Mouse (Mus musculus): Measurements from ENCODE around the gene Slc38a10. TPM values are rescaled to one million over a fixed set of nuclear protein-coding genes. Genes with fewer than 3 reads are reported as not detected.

Gene Slc38a10
- total RNA-seq, 2 experiments from 2014 or later = 107 to 123 TPM

DNA sequence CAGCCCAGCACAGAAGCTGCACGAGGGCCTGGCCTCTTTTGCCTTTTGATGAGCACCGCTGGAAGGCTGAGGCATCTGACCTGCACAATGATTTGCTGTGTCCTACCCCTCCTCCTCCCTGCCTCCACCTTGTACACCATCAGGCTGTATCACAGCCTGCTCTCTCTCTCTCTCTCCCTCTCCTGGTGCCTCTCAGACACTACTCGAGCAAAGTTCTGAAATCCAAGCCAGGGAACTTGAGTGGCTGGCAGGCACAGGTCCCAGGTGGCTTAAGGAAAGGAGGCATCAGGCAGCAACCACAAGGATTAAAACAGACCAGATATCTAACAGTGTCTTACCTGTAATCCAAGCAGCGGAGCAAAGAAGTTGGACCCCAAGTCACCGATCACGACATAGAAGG, 10.9 kb downstream of the Slc38a10 start:
- no peak for DNase-seq (ENCODE audit: low spot score in 2 of 2)

DNA sequence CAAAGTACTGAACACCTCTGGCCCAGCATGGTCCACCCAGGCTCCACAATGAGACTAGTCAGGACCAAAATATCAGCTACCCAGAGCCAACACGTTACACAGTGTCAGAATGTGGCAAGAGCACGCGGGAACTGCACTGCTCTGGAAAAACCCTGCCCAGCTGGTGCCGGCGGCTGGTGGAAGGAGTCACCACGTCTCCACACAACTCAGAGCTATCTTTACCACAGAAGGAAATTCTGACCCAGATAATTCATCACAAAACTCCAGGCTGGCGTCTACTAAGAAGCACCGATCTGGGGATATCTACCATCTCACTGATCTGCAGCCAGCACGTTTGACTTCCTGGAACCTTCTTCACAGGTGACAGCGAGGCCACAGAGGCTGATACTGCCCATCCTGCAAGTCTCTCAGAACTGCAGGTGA, 11.8 kb downstream of the Slc38a10 start:
- DNase-seq (ENCODE audit: low spot score in 2 of 2) = no peak

DNA sequence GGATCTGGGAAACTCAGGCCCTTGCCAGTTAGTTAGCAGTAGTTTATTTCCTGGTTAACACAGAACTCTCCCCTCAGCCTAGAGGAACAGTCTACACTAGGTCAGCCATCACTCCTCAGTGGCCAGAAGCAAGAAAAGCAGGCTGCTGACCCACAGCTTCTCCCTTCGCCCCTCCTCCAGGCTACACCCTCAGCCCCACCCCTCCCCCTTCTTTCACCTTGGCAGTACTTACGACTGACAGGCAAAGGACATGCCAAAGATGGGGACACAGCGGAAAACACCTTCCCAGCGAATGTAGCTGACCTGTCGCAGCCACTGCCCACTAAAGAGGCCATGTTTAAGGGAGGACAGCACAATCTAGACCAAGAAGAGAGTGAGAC, 13.5 kb downstream of the Slc38a10 start:
- DNase-seq (ENCODE audit: low spot score in 2 of 2) = no peak

DNA sequence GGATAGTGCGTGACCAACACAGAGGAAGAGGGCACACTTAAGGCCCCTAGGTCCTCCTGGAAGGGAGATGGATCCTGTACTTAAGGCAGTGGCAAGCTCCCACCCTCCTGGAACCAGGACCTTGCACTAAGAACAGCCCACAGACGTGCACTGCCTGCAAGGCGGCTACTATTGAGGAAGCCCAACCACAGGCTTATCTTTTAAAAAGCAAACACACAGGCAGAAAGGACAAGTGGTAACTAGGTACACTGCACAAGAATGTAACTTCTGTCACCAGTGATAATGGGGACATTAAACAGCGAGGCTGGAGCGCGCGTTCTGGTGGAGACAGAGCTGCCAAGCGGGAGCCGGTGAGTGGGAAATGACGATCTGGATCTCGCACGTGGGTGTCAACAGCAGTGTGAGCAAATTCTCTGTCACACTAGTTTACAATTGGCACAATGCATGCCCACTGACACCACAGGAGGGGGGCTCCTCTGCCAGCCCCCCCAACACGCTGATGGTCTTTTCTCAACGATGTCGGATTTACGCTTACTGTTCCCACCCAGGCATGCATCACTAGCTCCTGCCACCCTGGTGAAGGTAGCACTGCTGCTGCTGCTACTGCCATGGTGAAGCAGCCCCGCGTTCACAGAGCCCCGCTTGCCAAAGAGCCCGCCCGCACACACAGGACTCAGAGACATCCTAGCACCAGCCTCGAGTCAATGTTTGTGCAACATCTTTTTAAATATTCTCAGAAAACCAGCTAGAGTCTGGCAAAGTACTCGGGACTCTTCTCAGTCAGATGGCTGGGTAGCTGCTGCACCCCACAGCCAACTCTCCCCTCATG, 14.1 kb downstream of the Slc38a10 start:
- peak; percentile 50 to 66 for DNase-seq (ENCODE audit: low spot score in 2 of 2)

DNA sequence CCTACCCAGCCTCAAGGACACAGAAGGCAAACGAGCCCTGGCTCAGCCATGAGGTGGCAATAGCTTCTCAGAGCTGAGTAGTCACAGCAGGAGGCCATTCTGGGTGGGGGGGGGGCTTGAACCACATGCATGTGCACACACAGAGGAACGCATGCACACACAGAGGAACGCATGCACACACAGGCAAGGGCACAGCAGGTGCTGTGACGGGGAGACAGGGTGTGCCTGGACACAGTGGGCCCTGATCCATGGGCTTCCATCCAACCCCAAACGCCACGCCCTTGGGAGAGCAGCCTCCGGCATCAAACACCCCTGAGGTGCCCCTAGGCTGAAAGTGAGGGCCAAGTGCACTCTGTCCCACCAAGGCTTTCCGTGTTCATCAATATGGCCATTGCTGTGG, 15.0 kb downstream of the Slc38a10 start:
- no peak for DNase-seq (ENCODE audit: low spot score in 2 of 2)

DNA sequence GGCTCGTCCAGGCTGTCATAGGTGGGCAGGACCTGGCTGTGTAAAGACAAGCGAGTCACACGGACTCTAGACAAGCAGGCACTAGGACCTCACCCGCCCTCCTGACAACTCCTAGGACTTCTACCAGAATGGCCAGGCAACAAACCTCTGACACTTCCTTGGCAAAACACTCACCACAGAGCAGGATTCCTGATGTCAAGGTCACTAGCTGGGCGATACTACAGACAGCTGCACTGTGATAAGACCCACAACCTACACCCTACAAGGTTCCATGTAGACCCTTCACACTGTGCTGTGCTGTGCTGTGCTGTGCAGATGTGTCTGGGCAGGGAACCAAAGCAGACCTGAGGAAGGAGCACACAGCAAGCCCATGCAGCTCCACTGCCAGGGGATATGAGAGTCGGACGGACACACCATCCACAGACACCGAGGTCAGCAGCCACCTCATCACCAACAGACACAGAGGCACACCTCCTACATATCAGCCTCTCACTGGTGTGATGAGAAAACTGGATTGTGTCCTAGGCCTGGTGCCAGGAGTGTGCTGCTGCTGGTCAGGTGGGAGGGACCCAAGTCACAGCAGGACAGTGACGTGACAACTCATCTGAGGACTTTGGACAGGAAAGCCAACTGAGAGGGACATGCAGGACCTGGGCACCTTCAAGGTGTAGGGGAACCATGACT, 16.2 kb downstream of the Slc38a10 start:
- DNase-seq (ENCODE audit: low spot score in 2 of 2) = no peak

DNA sequence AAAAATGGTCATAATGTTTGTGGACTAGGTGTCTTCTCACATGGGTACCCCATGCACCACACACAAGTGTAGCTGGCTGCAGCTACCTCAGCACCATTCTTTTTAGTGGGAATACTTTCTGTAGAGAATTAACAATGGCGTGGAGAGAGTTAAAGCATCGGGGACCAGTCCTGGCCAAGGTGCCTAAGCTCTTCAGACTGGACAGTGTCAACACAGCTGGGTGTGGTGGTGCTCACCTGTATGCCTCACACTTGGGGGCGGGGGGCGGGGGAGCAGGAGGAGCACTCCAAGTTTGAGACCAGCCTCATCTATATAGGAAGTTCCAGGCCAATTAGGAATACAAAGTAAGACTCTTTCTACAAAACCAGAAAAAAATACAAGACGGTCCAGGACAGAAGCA, 17.0 kb downstream of the Slc38a10 start:
- DNase-seq (ENCODE audit: low spot score in 2 of 2) = no peak

DNA sequence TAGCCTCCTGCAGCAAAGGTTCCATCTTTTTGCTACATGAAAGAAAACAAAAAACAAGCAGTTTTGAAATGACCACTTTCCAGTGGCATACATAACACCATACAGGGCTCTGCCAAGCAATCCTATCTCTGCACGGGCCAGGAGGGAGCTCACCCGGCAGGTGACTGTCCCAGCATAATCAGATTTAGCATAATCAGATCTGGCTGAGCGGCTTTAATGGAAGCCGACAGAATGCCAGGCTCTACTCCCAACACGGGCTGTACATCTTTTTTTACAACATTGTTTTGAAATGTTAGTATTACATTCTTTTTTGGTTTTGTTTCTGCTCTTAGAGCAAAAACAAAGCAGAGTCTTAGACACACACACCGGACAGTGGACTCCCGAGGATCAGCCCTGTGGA, 21.9 kb downstream of the Slc38a10 start:
- DNase-seq (ENCODE audit: low spot score in 2 of 2) = no peak

DNA sequence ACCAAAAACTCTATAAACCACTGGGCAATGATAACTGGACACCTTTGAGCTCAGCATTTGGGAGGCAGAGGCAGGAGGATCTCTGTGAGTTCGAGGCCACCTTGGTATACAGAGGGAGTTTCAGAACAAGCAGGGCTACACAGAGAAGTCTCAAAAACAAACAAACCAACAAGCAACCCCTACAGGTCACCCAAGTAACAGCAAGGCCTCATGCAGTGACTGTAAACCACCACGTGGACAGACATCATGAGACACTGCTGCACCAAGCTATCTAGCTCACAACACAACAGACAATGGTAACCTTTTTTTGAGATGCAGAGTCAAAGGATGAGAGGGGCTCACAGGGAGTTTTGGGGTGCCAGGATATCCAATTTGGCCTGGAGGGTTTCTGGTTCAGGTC, 24.3 kb downstream of the Slc38a10 start:
- no peak for DNase-seq (ENCODE audit: low spot score in 2 of 2)

DNA sequence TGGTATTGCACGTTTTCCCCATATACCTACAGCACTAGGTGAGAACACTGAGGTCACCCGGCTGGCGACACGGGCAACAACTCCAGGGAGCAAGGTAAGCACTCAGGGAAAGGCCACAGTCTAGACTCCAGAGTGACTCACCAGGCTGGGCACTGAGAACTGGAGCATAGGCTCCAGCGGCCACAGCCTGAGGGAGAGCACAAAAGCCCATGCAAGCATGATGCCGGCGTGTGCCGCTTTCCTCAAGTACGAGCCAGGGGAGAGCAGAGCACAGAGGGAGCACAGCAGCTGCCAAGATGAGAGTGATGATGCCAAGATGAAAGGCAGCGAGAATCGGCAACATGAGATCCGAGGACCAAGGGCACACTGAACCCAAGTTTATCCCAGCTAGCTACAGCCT, 29.0 kb downstream of the Slc38a10 start:
- DNase-seq (ENCODE audit: low spot score in 2 of 2) = no peak

DNA sequence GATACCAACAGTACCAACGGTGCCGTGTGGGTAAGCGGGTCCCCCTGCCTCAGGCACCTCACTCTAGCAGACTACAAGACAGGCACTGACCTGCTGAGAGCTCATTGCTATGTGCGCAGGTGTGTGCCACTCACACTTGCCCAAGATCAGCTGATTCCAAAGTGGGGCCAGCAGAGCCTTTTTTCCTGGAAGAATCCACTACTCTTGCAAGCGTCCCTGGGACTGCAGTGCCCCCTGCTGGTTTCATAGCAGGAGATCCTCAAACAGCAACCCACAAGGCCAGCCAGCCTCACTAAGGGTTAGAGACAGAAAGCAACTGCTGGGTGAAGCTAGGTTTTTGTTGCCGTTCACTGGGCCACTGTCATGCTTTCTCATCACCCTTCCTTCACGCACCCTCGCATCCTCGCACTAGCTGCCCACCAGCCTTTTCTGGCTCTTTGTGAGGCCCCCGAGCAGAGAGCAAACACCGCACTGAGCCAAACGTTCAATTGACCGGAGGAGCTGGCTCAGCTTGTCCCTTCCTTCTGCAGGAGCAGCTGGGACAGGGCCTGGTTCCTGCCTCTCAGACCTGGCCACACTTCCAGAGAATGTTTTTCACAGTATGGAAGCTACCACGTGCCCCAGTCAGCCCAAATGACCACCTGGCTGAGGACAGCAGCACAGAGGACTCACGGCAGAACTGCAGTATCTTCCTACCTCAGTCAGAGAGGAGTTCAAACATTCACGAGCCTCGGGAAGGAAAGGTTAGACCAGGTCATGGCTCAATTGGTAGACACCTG, 30.3 kb downstream of the Slc38a10 start:
- DNase-seq (ENCODE audit: low spot score in 2 of 2) = peak; percentile 82 to 87

DNA sequence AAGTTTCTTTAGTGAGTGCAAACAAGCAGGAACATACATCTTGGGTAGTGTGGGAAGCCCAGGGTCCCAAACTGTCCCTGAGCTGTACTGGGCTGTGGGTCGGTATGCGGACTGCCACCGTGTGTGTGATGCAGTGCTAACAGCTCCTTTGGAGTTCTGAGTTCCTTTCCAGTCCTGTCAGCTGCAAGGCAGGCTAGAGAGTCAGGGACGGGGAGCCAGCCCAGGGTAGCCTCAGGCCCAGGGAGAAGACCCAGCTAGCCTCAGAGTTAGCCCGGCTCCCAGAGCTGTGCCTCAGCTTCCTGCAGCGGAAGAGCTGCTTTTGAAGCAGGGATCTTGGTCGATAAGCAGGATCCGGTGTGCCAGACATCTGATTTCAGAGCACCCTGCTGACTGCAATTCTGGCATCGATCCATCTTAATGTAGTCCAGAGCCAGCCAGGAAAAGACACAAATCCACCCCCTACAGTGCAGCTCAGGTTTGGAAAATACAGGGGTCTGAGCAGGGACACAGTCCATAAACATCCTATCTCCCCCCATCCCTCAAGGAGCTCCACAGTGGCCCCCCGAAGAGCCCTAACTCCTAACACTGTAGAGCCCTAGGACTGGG, 31.1 kb downstream of the Slc38a10 start:
- no peak for DNase-seq (ENCODE audit: low spot score in 2 of 2)

DNA sequence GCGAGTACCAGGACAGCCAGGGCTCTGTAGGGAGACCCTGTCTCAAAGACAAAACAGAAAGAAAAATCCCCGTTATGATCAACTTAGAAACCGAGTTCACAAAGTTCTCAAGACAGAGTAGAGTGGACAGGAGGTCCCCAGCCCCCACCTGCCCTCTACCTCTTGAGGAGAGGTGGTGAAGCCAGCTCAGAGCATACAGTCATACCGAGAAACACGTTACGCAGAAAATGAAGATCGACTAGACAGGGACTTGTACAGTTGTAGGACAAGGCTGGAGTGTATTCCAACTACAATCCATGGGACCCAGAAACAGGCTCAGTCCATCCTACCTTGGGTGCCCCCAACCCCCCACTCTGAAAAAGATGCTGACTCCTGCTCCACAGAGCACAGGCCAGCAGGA, 32.0 kb downstream of the Slc38a10 start:
- DNase-seq (ENCODE audit: low spot score in 2 of 2) = no peak

DNA sequence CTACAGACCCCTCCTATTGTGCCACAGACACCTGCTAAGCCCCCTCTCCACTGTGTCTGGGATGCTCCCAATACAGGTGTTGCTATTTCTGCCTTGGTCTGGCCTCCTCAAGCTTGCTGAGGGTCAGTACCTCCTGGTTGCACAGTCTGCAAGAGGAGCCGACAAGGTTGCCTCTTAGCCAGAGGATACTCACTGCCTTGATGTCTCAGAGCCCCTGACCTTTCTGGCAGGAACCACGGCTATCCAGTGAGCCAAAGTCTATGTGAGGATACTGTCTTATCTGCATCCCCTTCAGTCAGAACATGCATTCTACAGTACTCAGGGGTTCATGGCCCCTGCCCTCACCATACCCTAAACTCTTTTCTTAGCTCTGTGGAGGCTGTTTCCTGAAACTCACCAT, 33.5 kb downstream of the Slc38a10 start:
- no peak for DNase-seq (ENCODE audit: low spot score in 2 of 2)

DNA sequence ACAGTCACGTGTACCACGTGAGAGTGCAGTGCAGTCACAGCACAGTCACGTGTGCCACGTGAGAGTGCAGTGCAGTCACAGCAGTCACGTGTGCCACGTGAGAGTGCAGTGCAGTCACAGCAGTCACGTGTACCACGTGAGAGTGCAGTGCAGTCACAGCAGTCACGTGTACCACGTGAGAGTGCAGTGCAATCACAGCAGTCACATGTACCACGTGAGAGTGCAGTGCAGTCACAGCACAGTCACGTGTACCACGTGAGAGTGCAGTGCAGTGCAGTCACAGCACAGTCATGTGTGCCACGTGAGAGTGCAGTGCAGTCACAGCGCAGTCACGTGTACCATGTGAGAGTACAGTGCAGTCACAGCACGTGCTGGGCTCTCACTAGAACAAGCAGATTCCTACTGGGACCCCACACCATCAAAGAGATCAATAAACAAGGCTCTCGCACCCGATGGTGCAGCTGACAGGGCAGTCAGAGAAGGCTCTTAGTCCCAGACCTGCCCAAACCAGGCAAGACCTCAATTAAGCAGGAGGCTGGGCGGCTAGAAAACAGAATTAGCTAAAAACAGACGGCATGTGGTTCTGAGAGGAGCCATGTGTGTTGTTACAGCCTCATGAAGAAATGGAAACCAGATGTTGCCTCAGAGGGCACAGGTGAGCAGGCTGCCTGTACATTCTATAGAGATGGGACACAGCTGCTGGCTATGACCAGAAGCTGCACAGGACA, 36.5 kb downstream of the Slc38a10 start:
- DNase-seq (ENCODE audit: low spot score in 2 of 2) = no peak

DNA sequence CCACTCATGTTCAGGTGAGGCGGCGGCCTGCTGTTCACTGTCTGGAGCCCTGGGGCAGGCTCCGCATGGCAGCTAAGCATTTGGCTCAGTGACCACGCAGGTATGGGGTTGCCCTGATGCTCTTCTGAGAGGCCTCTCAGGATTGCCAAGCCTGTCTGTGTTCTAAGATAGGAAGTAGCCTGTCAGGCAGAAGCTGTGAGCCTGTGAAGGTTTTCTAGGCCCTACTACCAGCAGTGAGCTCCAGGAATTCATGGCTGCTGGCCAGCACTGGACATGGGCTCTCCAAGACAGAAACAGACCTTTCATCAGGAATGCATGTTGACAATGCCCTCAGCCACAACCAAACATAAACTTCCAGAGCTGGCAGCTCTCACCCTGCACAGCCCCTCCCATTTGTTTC, 39.0 kb downstream of the Slc38a10 start:
- no peak for DNase-seq (ENCODE audit: low spot score in 2 of 2)

DNA sequence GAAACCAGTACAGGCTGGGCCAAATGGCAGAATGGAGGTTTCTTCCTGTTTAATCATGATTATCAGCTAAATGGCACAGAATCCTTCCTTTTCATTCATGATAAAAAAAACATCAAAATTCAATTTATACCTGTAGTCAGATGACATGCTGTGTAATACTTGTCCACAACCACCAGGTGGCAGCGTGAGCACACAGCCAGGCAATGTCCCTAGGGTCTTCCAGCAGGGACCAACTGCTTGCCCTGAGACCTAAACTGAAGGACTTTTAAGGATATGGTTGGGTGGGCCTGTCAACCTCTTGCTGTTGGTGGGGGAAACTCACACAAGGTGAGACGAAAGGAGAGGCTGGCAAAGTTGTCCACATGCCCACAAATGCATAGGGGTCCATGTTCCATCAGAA, 40.1 kb downstream of the Slc38a10 start:
- DNase-seq (ENCODE audit: low spot score in 2 of 2) = peak; percentile 73 to 76

DNA sequence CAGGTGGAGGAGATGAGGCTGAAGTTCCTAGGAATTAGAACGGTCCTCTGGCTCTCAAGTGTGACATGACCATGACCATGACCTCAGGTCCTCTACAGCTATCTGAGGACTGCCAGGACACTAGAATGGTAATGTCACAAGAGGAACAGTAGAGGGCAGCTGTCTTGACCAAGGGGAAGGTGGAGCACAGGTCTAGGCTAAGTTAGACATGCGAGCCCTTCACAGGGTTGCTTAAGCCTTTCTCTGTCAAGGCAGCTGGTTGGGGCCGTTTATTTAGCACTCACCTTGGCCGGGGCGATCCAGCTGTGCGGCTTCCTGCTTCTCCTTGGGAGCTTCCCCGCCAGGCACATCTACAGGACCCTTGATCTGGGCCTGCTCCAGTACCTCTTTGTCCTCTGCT, 40.6 kb downstream of the Slc38a10 start:
- no peak for DNase-seq (ENCODE audit: low spot score in 2 of 2)

DNA sequence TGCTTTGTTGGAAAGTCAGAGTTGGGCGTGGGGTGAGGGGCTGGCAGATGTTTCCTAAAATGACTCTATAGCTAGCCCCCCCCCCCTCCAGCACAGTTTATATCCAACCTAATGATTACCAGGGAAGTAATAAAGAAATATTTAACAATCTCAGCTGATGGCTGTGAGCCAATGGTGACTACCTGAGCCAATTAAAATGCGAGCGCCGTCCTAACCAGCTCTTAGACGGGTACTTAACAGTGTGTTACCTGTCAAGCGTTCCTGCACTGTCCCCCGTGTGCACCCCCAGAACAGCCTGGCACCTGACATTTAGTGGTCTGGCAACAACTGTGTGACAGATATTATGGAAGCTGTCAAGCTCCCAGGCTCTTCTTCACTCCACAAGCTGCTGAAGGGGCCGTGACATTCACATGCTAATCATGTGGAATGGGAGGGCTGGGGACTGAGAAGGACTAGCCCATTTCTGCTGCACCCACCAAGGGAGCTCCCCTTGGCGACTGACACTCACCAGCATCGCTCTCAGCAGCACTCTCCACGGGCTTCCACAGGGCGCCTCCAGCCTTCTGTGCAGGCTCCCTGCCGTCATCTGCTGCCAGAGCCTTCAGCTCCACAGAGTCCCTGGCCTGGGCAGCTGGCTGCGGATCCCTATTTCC, 41.5 kb downstream of the Slc38a10 start:
- DNase-seq (ENCODE audit: low spot score in 2 of 2) = no peak

DNA sequence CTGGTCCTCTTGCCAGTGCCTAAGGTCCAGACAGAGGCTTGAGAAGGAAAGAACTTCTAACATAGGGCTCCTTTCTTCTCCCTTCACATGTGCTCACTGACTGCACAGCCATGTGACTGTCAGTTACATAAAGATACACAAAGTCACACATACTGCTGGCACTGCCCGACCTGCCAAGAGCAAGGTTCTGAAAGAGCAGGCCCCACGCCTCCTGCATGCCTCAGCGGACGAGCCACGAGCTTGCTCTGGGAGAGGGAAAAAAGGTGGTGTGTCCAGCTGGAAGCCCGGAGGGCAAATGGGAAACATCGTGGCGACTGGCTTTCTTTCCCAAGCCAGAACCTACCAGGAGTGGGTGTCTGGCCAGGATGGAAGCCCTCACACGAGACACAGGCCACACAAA, 43.4 kb downstream of the Slc38a10 start:
- DNase-seq (ENCODE audit: low spot score in 2 of 2) = no peak
